Mouse (Mus musculus) kidney, adult 2 months (tissue): ENCODE data around the gene Uqcc1. TPM values are rescaled to one million over a fixed set of nuclear protein-coding genes. Genes with fewer than 3 reads are reported as not detected.

Source experiments
- DNase-seq: peaks from one replicate; pipeline ENCODE4 v3.0.0; 2021
- H3K27ac ChIP-seq: fragments of 200-500 bp; 2 replicates; pipeline ENCODE4 v1.5.1; 2012; ENCODE audit warnings: low read depth, low read length, control low read depth, inconsistent platforms; ENCODE audit not compliant: insufficient read depth
- H3K27me3 ChIP-seq: fragments of 200-500 bp; replicated peaks from 2 replicates; pipeline ENCODE4 v1.6.1; 2012; ENCODE audit warnings: mild to moderate bottlenecking, moderate library complexity, low read length, inconsistent platforms; ENCODE audit not compliant: control insufficient read depth, insufficient read depth
- H3K36me3 ChIP-seq: fragments of 200-500 bp; 2 replicates; pipeline ENCODE4 v1.6.1; 2012; ENCODE audit warnings: mild to moderate bottlenecking, moderate library complexity, low read length, inconsistent platforms; ENCODE audit not compliant: control insufficient read depth, insufficient read depth
- H3K4me1 ChIP-seq: fragments of 200-500 bp; 2 replicates; pipeline ENCODE4 v1.6.1; 2011; ENCODE audit warnings: low read length; ENCODE audit not compliant: control insufficient read depth, insufficient read depth
- H3K4me3 ChIP-seq: fragments of 200-500 bp; 2 replicates; pipeline ENCODE4 v1.5.1; 2011; ENCODE audit warnings: mild to moderate bottlenecking, low read depth, low read length, control low read depth; ENCODE audit not compliant: insufficient read depth
- CTCF ChIP-seq: fragments of 200-500 bp; conservative IDR thresholded peaks from 2 replicates; pipeline ENCODE4 v1.5.1; 2011; ENCODE audit warnings: low read depth, mild to moderate bottlenecking, control low read depth, low read length, moderate library complexity, mixed read lengths; ENCODE audit not compliant: insufficient read depth, insufficient read length
- POLR2A ChIP-seq: fragments of 200-500 bp; IDR thresholded peaks from one replicate; pipeline ENCODE4 v1.6.1; 2011; ENCODE audit warnings: low read depth, low read length, control low read depth
- WGBS: fragments of 180-500 bp; shearing (Covaris S2); methylation state at CpG from one replicate; pipeline ENCODE4 v1.1.7; 2018; 5-methylcytosine and 5-hydroxymethylcytosine counted together
- polyA plus RNA-seq: library from polyadenylated mRNA; depleted of rRNA; stranded (reverse); fragments of >200 nt; gene quantifications from 2 replicates; pipeline ENCODE4 v1.2.3, GENCODE M21; 2012

Uqcc1 gene
- polyA plus RNA-seq, 1 experiment, result 74.9 TPM

GRCm38 (mm10) chr2:155945580-155945979 lies 15.5 kb upstream of the Uqcc1 start:
- Histone ChIP-seq H3K27me3 (no peaks in the 10 kb centered on the region), H3K4me1 (no peaks in the 10 kb centered on the region), H3K27ac (no peak overlapping the region), H3K4me3 (no peak overlapping the region), H3K36me3 (no peaks in the 10 kb centered on the region)
- 68% methylated on average over 5 of the region's 5 CpGs for WGBS
- no peak for TF ChIP-seq CTCF
- no peak for TF ChIP-seq POLR2A
- no peak for DNase-seq

GRCm38 (mm10) chr2:155945124-155945523 lies 15.0 kb upstream of the Uqcc1 start, which contains the start of gene Gdf5:
Gene Gdf5 (minus strand): TSS chr2:155945367.
- Histone ChIP-seq H3K4me3 (no peak within 1 kb of the TSS), H3K27ac (no peak within 1 kb of the TSS), H3K27me3 (no peaks in the 10 kb centered on the region), H3K4me1 (no peaks in the 10 kb centered on the region), H3K36me3 (no peaks in the 10 kb centered on the region)
- DNase-seq, result no peak
- TF ChIP-seq POLR2A, result no peak
- TF ChIP-seq CTCF, result no peak
- WGBS, result 52% methylated on average over 13 of the region's 13 CpGs

DNA sequence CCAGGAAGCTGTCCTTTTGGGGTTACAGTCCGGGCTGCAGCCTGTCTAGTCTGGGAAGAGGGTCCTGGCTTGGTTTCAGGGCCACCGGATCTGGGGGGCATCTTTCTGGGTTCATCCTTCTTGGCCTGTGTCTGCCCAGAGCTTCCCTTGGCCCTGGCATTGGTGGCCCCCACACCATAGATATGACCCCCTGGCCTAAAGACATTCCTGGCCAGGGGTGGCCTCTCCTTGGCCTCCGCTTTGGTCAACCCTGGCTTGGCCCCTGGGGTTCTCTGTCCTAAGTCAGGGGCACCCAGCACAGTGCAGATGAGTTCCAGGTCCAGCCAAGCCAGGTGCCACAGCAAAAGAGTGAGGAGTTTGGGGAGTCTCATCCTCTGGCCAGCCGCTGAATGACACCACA lies 14.6 kb upstream of the Uqcc1 start:
- Histone ChIP-seq H3K4me3 (no peak overlapping the region), H3K36me3 (no peaks in the 10 kb centered on the region), H3K27me3 (no peaks in the 10 kb centered on the region), H3K27ac (no peak overlapping the region), H3K4me1 (no peaks in the 10 kb centered on the region)
- no peak for DNase-seq
- 76% methylated on average over 4 of the region's 4 CpGs for WGBS
- no peak for TF ChIP-seq POLR2A
- no peak for TF ChIP-seq CTCF

- no peak for DNase-seq
- WGBS, result 16% methylated on average over 8 of the region's 8 CpGs
- no peak overlapping the region for H3K4me3 ChIP-seq
Measured at GRCm38 (mm10) chr2:155943463-155943862, 13.4 kb upstream of the Uqcc1 start.

DNA sequence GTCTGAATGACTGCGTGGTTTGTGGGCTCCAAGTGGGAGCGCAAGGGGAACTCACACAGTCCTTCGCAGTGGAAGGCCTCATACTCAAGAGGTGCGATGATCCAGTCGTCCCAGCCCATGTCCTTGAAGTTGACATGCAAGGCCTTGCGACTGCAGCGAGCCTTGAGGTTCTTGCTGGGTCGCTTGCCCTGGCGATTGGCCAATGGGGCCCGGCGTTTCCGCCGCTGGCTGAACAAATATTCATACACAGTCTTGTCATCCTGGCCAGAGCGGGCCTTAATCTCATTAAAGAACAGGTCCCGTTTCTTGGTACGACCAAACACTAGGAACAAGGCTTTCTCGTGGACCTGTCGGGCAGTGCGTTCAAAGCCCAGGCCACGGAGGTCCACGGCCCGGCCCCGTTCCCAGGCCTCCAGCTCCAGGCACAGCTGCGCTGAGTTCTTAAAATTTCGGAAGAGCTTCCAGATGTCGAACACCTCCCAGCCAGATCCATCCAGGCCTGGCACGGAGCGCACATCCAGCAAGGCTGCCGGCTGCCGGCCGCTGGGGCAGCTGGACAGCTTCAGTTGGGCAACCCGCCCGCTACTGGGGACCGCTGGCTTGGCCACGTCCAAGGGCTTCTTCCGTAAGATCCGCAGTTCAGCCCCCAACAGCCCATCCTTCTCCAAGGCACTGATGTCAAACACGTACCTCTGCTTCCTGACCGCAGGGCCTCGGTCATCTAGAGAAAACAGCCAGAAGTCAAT lies 11.8 kb upstream of the Uqcc1 start:
- H3K27me3 ChIP-seq, result no peaks in the 10 kb centered on the region
- TF ChIP-seq CTCF, result no peak
- TF ChIP-seq POLR2A, result no peak
- H3K27ac ChIP-seq, result no peak overlapping the region
- no peak overlapping the region for H3K4me3 ChIP-seq
- H3K4me1 ChIP-seq, result no peaks in the 10 kb centered on the region
- H3K36me3 ChIP-seq, result no peaks in the 10 kb centered on the region
- no peak for DNase-seq
- WGBS, result 85% methylated on average over 40 of the region's 40 CpGs

More at GRCm38 (mm10) chr2:155943463-155943862, 13.4 kb upstream of the Uqcc1 start:
- H3K36me3 ChIP-seq, result no peaks in the 10 kb centered on the region
- H3K4me1 ChIP-seq, result no peaks in the 10 kb centered on the region
- H3K27me3 ChIP-seq, result no peaks in the 10 kb centered on the region
- TF ChIP-seq POLR2A (no peak), CTCF (no peak)
- no peak overlapping the region for H3K27ac ChIP-seq

DNA sequence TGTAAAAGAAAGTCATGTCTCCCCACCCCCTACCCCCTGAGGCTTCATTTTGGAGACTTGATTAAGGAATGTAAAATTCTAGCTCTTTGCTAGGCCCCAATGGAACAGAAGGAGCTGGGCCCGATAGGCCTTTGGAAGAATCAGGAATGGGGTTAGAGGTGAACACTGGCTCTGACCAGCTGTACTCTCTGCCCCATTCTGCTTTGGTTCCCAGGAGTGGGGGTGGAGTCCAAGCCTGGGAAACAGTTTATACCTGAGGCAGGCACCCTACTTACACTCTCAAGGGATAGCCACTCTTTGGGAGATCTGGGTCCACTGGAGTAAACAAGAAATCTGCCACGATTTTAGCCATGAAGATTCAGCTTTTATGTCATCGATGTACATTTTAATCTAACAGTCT lies 10.6 kb upstream of the Uqcc1 start, which contains the start of gene Gm15557:
Gm15557 (plus strand) TSS at position 48 of the 400 bp plus-strand sequence.
- H3K4me3 ChIP-seq, result no peak within 1 kb of the TSS
- no peak within 1 kb of the TSS for H3K27ac ChIP-seq
- DNase-seq, result no peak
- 91% methylated on average over 3 of the region's 3 CpGs for WGBS
- no peaks in the 10 kb centered on the region for H3K27me3 ChIP-seq
- H3K4me1 ChIP-seq, result no peaks in the 10 kb centered on the region
- TF ChIP-seq CTCF (no peak), POLR2A (no peak)
- no peaks in the 10 kb centered on the region for H3K36me3 ChIP-seq

DNA sequence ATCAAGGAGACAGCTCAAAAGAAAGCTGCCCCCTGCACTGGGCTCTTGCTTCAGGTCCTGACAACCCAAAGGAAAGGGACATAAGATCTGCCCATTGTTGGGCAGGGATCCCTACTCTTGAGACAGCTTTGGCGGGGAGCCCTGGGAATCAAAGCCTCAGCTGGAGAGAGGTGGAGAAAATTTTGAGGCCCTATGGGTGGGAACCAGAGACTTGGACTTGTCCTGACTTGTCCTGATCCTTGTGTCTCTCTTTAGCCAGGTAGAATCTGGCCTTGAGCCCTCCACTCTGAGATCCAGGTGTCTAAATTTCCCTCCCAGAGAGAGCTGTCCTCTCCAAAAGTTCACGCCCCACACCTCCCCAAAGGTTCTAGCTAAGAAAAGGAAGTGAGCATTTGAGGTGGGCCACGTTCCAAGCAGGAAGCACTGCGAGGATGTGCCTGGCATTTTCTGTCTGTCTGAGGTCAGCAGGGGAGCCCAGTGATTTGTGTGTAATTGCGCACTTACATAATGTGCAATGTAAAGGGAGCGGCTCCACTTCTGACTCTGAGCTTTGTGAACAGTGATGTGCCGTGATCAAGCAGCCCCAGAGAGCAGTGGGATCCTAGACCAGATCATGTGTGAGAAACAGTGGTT lies 9.9 kb upstream of the Uqcc1 start:
- WGBS, result 74% methylated on average over 7 of the region's 7 CpGs
- Histone ChIP-seq H3K27me3 (no peaks in the 10 kb centered on the region), H3K36me3 (no peaks in the 10 kb centered on the region), H3K4me3 (no peak overlapping the region), H3K4me1 (no peaks in the 10 kb centered on the region), H3K27ac (no peak overlapping the region)
- DNase-seq, result no peak
- TF ChIP-seq POLR2A, result no peak
- no peak for TF ChIP-seq CTCF
